Mouse (Mus musculus) embryonic facial prominence, embryonic 15.5 days (tissue): ENCODE measurements around the gene Tmco5b. TPM values are rescaled to one million over a fixed set of nuclear protein-coding genes. Genes with fewer than 3 reads are reported as not detected.

Experiments
- ATAC-seq: fragments of 200-750 bp; cut with Nextera tagmentation; 2 replicates; pipeline ENCODE4 v1.8.0; 2017; ENCODE audit warnings: low read depth, moderate TSS enrichment; ENCODE audit not compliant: insufficient number of reproducible peaks, low FRiP score, low TSS enrichment
- H3K27ac ChIP-seq: fragments of 300-500 bp; sonication (generic); replicated peaks from 2 replicates; pipeline ENCODE4 v1.5.1; 2015; ENCODE audit warnings: mild to moderate bottlenecking, inconsistent platforms
- H3K27me3 ChIP-seq: fragments of 300-500 bp; sonication (generic); 2 replicates; pipeline ENCODE4 v1.6.1; 2015; ENCODE audit warnings: inconsistent platforms
- H3K36me3 ChIP-seq: fragments of 300-500 bp; sonication (generic); 2 replicates; pipeline ENCODE4 v1.6.1; 2015; ENCODE audit warnings: mild to moderate bottlenecking, inconsistent platforms
- H3K4me1 ChIP-seq: fragments of 300-500 bp; sonication (generic); 2 replicates; pipeline ENCODE4 v1.6.1; 2015; ENCODE audit warnings: inconsistent platforms
- H3K4me2 ChIP-seq: fragments of 300-500 bp; sonication (generic); replicated peaks from 2 replicates; pipeline ENCODE4 v1.6.1; 2015; ENCODE audit warnings: mild to moderate bottlenecking, inconsistent platforms
- H3K4me3 ChIP-seq: fragments of 300-500 bp; sonication (generic); replicated peaks from 2 replicates; pipeline ENCODE4 v1.5.1; 2015; ENCODE audit warnings: mild to moderate bottlenecking, inconsistent platforms
- H3K9ac ChIP-seq: fragments of 300-500 bp; sonication (generic); 2 replicates; pipeline ENCODE4 v1.6.1; 2015; ENCODE audit warnings: inconsistent platforms
- H3K9me3 ChIP-seq: fragments of 300-500 bp; sonication (generic); replicated peaks from 2 replicates; pipeline ENCODE4 v1.6.1; 2016; ENCODE audit warnings: inconsistent platforms
- WGBS: fragments of 180-500 bp; shearing (Covaris S2); methylation state at CpG from one replicate; pipeline ENCODE4 v1.1.7; 2015; 5-methylcytosine and 5-hydroxymethylcytosine counted together
- polyA plus RNA-seq: library from polyadenylated mRNA; unstranded; fragments of >200 nt; fragmentation: Nextera tagmentation; extraction: Ambion mirVana; gene quantifications from 2 replicates; pipeline ENCODE4 v1.2.1, GENCODE M21; 2015

The Tmco5b gene
- not detected in 2 replicates for polyA plus RNA-seq

GRCm38 (mm10) chr2:113285432-113285831, at the start of gene Tmco5b:
Gene Tmco5b (plus strand): TSS chr2:113285732.
- no peak within 1 kb of the TSS for H3K27ac ChIP-seq
- H3K4me3 ChIP-seq: no peak within 1 kb of the TSS
- H3K4me1 ChIP-seq: no peaks in the 10 kb centered on the region
- no peak within 1 kb of the TSS for H3K9ac ChIP-seq
- H3K4me2 ChIP-seq: no peak within 1 kb of the TSS
- H3K27me3 ChIP-seq: no peaks in the 10 kb centered on the region
- no peaks in the 10 kb centered on the region for H3K36me3 ChIP-seq
- WGBS: 78% methylated on average over 2 of the region's 2 CpGs
- ATAC-seq: no peak
- no peaks in the 10 kb centered on the region for H3K9me3 ChIP-seq

DNA sequence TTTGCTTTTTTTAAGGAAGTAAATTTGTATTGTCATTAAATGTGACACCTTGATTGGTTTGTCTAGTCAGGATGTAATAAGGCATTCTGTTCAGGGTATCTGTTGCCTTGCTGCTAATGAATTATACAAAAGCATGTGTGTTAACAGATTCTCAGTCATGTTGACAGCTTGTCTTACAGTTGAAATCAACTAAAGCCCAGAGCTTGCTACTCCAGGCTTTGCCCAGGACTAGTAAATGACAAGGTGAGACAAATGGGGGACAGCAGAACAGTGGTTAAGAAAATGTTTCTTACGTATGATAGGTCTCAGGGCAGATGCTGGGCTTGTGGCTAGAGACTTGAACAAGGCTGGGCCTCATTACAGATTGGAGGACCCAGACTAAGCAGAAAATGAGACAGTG, 48.5 kb upstream of the Tmco5b start:
- Histone ChIP-seq H3K36me3 (no peaks in the 10 kb centered on the region), H3K9me3 (no peaks in the 10 kb centered on the region), H3K4me3 (no peak overlapping the region), H3K4me1 (no peaks in the 10 kb centered on the region), H3K27ac (no peak overlapping the region), H3K9ac (no peak overlapping the region), H3K4me2 (no peak overlapping the region), H3K27me3 (peaks cover 3% of the 10 kb centered on the region; the same call in 1 of the 2 replicates)
- no peak for ATAC-seq
- 61% methylated on average over 1 of the region's 1 CpGs for WGBS

DNA sequence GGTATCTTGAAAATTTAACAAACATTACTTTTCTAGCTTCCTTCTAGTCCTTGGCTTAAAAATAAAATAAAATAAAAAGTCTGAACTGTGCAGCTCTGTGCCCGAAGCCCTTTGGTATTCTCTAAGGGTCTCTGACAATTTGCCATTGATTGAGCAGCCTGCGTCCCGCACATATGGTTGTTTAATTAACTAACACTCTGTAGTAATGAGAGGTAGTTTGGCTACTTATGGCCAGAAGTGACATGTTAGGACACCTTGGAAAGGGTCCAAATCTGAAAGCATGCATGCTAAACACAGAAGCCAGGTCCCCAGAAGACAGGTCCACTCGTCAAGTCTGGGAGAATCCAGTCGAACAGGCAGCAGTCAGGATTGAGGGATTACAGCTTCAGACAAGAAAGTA, 46.7 kb upstream of the Tmco5b start:
- Histone ChIP-seq H3K4me2 (no peak overlapping the region), H3K4me3 (no peak overlapping the region), H3K4me1 (no peaks in the 10 kb centered on the region), H3K36me3 (no peaks in the 10 kb centered on the region), H3K27ac (no peak overlapping the region), H3K9ac (no peak overlapping the region), H3K27me3 (no peaks in the 10 kb centered on the region), H3K9me3 (no peaks in the 10 kb centered on the region)
- 62% methylated on average over 5 of the region's 5 CpGs for WGBS
- ATAC-seq: no peak

GRCm38 (mm10) chr2:113302349-113303239, 17.1 kb downstream of the Tmco5b start:
- Histone ChIP-seq H3K4me1 (no peaks in the 10 kb centered on the region; the same call in 1 of the 2 replicates), H3K4me2 (no peak overlapping the region; the same call in 1 of the 2 replicates), H3K9me3 (no peaks in the 10 kb centered on the region), H3K36me3 (no peaks in the 10 kb centered on the region), H3K9ac (no peak overlapping the region), H3K27me3 (no peaks in the 10 kb centered on the region), H3K27ac (no peak overlapping the region), H3K4me3 (no peak overlapping the region)
- ATAC-seq: no peak
- 33% methylated on average over 18 of the region's 18 CpGs for whole genome bisulfite sequencing

DNA sequence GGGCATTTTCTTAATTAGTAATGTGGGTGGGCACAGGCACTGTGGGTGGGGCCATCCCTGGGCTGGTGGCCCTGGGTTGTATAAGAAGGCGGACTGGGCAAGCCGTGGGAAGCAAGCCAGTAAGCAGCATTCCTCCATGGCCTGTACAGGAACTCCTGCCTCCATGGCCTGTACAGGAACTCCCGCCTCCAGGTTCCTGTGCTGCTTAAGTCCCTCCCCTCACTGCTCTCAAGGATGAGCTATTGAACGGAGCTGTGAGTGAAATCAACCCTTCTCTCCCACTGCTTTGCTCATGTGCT, 17.7 kb downstream of the Tmco5b start:
- no peak overlapping the region for H3K9ac ChIP-seq
- 66% methylated on average over 4 of the region's 4 CpGs for WGBS
- H3K4me2 ChIP-seq: no peak overlapping the region
- no peaks in the 10 kb centered on the region for H3K27me3 ChIP-seq
- H3K27ac ChIP-seq: no peak overlapping the region
- H3K4me3 ChIP-seq: no peak overlapping the region
- ATAC-seq: no peak
- no peaks in the 10 kb centered on the region for H3K9me3 ChIP-seq
- no peaks in the 10 kb centered on the region for H3K36me3 ChIP-seq
- no peaks in the 10 kb centered on the region; the same call in 1 of the 2 replicates for H3K4me1 ChIP-seq

- Histone ChIP-seq H3K36me3 (no peaks in the 10 kb centered on the region), H3K4me2 (no peak overlapping the region), H3K27me3 (no peaks in the 10 kb centered on the region), H3K4me1 (no peaks in the 10 kb centered on the region; the same call in 1 of the 2 replicates), H3K4me3 (no peak overlapping the region), H3K9me3 (no peaks in the 10 kb centered on the region), H3K27ac (no peak overlapping the region), H3K9ac (no peak overlapping the region)
- 9% methylated on average over 4 of the region's 4 CpGs for WGBS
- no peak for ATAC-seq
Measured at GRCm38 (mm10) chr2:113305339-113305738, 19.8 kb downstream of the Tmco5b start.

GRCm38 (mm10) chr2:113311211-113311610, 25.7 kb downstream of the Tmco5b start:
- Histone ChIP-seq H3K36me3 (no peaks in the 10 kb centered on the region), H3K27ac (no peak overlapping the region), H3K4me2 (no peak overlapping the region), H3K4me1 (no peaks in the 10 kb centered on the region), H3K4me3 (no peak overlapping the region), H3K9me3 (no peaks in the 10 kb centered on the region), H3K27me3 (no peaks in the 10 kb centered on the region), H3K9ac (no peak overlapping the region)
- ATAC-seq: no peak
- WGBS: 62% methylated on average over 3 of the region's 3 CpGs

GRCm38 (mm10) chr2:113323016-113323415, 37.5 kb downstream of the Tmco5b start:
- 0 out of 2 replicates have a peak, but pooled peaks cover 6% of the 10 kb centered on the region for H3K27me3 ChIP-seq

GRCm38 (mm10) chr2:113333799-113334541, 48.4 kb downstream of the Tmco5b start:
- no peaks in the 10 kb centered on the region for H3K9me3 ChIP-seq
- H3K9ac ChIP-seq: no peak overlapping the region
- no peak overlapping the region for H3K4me3 ChIP-seq
- no peaks in the 10 kb centered on the region for H3K4me1 ChIP-seq
- WGBS: 51% methylated on average over 9 of the region's 9 CpGs
- no peak overlapping the region for H3K4me2 ChIP-seq
- no peaks in the 10 kb centered on the region for H3K36me3 ChIP-seq
- no peak for ATAC-seq
- no peak overlapping the region for H3K27ac ChIP-seq
- no peaks in the 10 kb centered on the region; the same call in 1 of the 2 replicates for H3K27me3 ChIP-seq

More at GRCm38 (mm10) chr2:113323016-113323415, 37.5 kb downstream of the Tmco5b start:
- Histone ChIP-seq H3K4me3 (no peak overlapping the region), H3K4me1 (peaks cover 8% of the 10 kb centered on the region; the same call in 1 of the 2 replicates), H3K27ac (no peak overlapping the region), H3K36me3 (no peaks in the 10 kb centered on the region), H3K9ac (no peak overlapping the region), H3K9me3 (no peaks in the 10 kb centered on the region), H3K4me2 (no peak overlapping the region)
- no peak for ATAC-seq
- WGBS: 29% methylated on average over 7 of the region's 7 CpGs

DNA sequence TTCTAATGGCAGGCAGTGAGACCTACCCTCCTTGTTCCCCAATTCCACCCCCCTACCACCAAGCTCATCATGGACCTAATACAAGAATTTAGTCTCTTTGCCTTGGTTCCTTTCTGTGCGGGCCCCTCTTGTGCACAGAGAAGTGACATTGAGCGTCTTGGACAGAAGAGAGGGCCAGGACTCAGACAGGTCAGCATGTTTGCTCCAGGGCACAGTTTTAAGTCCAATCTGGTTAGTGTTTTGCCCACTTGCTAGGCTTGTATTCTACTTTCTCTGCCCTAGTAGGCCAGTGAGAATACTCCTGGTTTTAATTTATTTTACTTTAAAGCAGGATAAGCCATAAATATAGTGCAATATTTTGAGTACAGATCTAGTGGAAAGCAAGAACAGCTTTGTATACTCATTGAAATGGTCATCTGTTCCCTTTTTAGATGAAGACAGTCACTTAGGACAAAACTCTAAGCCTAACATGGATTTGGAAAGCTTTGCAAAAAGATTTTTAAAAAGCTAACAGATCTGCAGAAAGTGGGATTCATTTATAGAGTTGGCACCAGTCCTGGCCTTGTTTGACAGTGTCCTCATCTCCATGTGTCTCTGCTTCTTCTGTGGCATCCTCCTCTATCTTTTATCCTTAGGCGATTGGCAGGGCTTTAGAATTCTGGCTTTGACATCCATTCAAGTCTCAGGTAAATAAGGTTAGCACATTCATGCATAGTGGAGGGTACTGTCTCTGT, 50.2 kb downstream of the Tmco5b start:
- Histone ChIP-seq H3K4me1 (no peaks in the 10 kb centered on the region), H3K27ac (no peak overlapping the region), H3K36me3 (no peaks in the 10 kb centered on the region), H3K9ac (no peak overlapping the region), H3K9me3 (no peaks in the 10 kb centered on the region), H3K4me2 (no peak overlapping the region), H3K27me3 (no peaks in the 10 kb centered on the region), H3K4me3 (no peak overlapping the region)
- 71% methylated on average over 3 of the region's 3 CpGs for WGBS
- ATAC-seq: no peak

DNA sequence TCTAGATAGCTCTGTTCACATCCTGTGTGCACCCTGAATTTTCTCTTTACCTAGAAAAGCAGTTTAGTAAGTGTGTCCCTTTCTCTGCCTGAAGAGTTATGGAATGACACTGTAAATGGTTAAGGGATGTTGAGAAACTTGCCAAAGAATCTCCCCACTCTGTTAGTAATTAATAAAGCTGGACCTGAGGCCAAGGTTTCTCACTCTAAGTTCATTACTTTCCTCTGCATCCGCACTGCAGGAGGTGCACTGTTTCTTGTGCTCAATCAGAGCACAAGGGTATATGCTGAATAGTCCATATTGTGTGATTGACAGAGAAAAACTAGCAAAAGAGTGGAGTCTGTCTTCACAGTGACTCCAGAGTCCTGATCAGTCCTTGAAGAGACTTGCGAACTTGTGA, 59.0 kb downstream of the Tmco5b start:
- Histone ChIP-seq H3K9ac (no peak overlapping the region), H3K4me3 (no peak overlapping the region), H3K27me3 (no peaks in the 10 kb centered on the region), H3K4me2 (no peak overlapping the region), H3K4me1 (no peaks in the 10 kb centered on the region), H3K9me3 (no peaks in the 10 kb centered on the region), H3K36me3 (no peaks in the 10 kb centered on the region), H3K27ac (no peak overlapping the region)
- ATAC-seq: no peak
- 75% methylated on average over 2 of the region's 2 CpGs for WGBS
